Mouse (Mus musculus) liver, embryonic 13.5 days (tissue): ENCODE measurements around the gene Cd6. TPM values are rescaled to one million over a fixed set of nuclear protein-coding genes. Genes with fewer than 3 reads are reported as not detected.

Experiments used
- ATAC-seq: fragments of 200-750 bp; cut with Nextera tagmentation; 2 replicates; pipeline ENCODE4 v1.8.0; 2017; ENCODE audit warnings: low read depth, mild to moderate bottlenecking, moderate number of reproducible peaks, moderate library complexity
- DNase-seq: peaks from one replicate; pipeline ENCODE4 v3.0.0; 2022
- H3K27ac ChIP-seq: fragments of 300-500 bp; sonication (generic); 2 replicates; pipeline ENCODE4 v1.5.1; 2015; ENCODE audit warnings: moderate library complexity, mild to moderate bottlenecking, inconsistent platforms
- H3K27me3 ChIP-seq: fragments of 300-500 bp; sonication (generic); 2 replicates; pipeline ENCODE4 v1.6.1; 2015; ENCODE audit warnings: mild to moderate bottlenecking, inconsistent platforms
- H3K36me3 ChIP-seq: fragments of 300-500 bp; sonication (generic); 2 replicates; pipeline ENCODE4 v1.6.1; 2015; ENCODE audit warnings: mild to moderate bottlenecking, inconsistent platforms
- H3K4me1 ChIP-seq: fragments of 300-500 bp; sonication (generic); replicated peaks from 2 replicates; pipeline ENCODE4 v1.6.1; 2015; ENCODE audit warnings: inconsistent platforms
- H3K4me2 ChIP-seq: fragments of 300-500 bp; sonication (generic); 2 replicates; pipeline ENCODE4 v1.6.1; 2015; ENCODE audit warnings: inconsistent platforms, mild to moderate bottlenecking, moderate library complexity
- H3K4me3 ChIP-seq: fragments of 300-500 bp; sonication (generic); replicated peaks from 2 replicates; pipeline ENCODE4 v1.5.1; 2015; ENCODE audit warnings: mild to moderate bottlenecking, inconsistent platforms
- H3K9ac ChIP-seq: fragments of 300-500 bp; sonication (generic); 2 replicates; pipeline ENCODE4 v1.6.1; 2015; ENCODE audit warnings: mild to moderate bottlenecking, inconsistent platforms
- H3K9me3 ChIP-seq: fragments of 300-500 bp; sonication (generic); replicated peaks from 2 replicates; pipeline ENCODE4 v1.6.1; 2016; ENCODE audit warnings: inconsistent platforms
- WGBS: fragments of 180-500 bp; shearing (Covaris S2); methylation state at CpG from one replicate; pipeline ENCODE4 v1.1.7; 2015; ENCODE audit not compliant: insufficient replicate concordance; 5-methylcytosine and 5-hydroxymethylcytosine counted together
- polyA plus RNA-seq: library from polyadenylated mRNA; unstranded; fragments of >200 nt; fragmentation: Nextera tagmentation; extraction: Ambion mirVana; gene quantifications from 2 replicates; pipeline ENCODE4 v1.2.1, GENCODE M21; 2015

Cd6 gene
- polyA plus RNA-seq, 1 experiment from 2014 or later, result 0.03 TPM

- WGBS, result 35% methylated on average over 2 of the region's 2 CpGs
- Histone ChIP-seq H3K9me3 (no peaks in the 10 kb centered on the region), H3K36me3 (no peaks in the 10 kb centered on the region; the same call in 1 of the 2 replicates), H3K4me3 (no peak overlapping the region), H3K4me1 (no peaks in the 10 kb centered on the region), H3K27ac (no peak overlapping the region), H3K27me3 (0 out of 2 replicates have a peak, but pooled peaks cover 2% of the 10 kb centered on the region), H3K9ac (no peak overlapping the region), H3K4me2 (no peak overlapping the region)
- DNase-seq, result no peak
- ATAC-seq, result no peak
These were observed 26.7 kb upstream of the Cd6 start for GRCm38 (mm10) chr19:10856520-10856919.

GRCm38 (mm10) chr19:10855422-10855821 lies 25.6 kb upstream of the Cd6 start:
- WGBS, result 59% methylated on average over 3 of the region's 3 CpGs
- no peak overlapping the region for H3K27ac ChIP-seq
- H3K36me3 ChIP-seq, result no peaks in the 10 kb centered on the region; the same call in 1 of the 2 replicates
- ATAC-seq (no peak), DNase-seq (no peak)
- no peak overlapping the region for H3K9ac ChIP-seq
- H3K27me3 ChIP-seq, result 0 out of 2 replicates have a peak, but pooled peaks cover 2% of the 10 kb centered on the region
- H3K9me3 ChIP-seq, result no peaks in the 10 kb centered on the region
- H3K4me2 ChIP-seq, result no peak overlapping the region
- H3K4me1 ChIP-seq, result no peaks in the 10 kb centered on the region
- no peak overlapping the region for H3K4me3 ChIP-seq

GRCm38 (mm10) chr19:10847311-10848087 lies 17.6 kb upstream of the Cd6 start:
- DNase-seq (no peak), ATAC-seq (no peak)
- Histone ChIP-seq H3K27me3 (peaks cover 19% of the 10 kb centered on the region), H3K4me2 (no peak overlapping the region), H3K4me3 (no peak overlapping the region), H3K9ac (no peak overlapping the region), H3K27ac (no peak overlapping the region), H3K4me1 (no peaks in the 10 kb centered on the region), H3K36me3 (no peaks in the 10 kb centered on the region), H3K9me3 (no peaks in the 10 kb centered on the region)
- WGBS, result 46% methylated on average over 3 of the region's 3 CpGs

- no peaks in the 10 kb centered on the region for H3K4me1 ChIP-seq
- no peaks in the 10 kb centered on the region for H3K36me3 ChIP-seq
- H3K9ac ChIP-seq, result no peak overlapping the region
- no peak for ATAC-seq
- no peak for DNase-seq
- no peaks in the 10 kb centered on the region for H3K9me3 ChIP-seq
- H3K4me3 ChIP-seq, result no peak overlapping the region
- no peak overlapping the region for H3K27ac ChIP-seq
- no peak overlapping the region for H3K4me2 ChIP-seq
- 64% methylated on average over 7 of the region's 7 CpGs for WGBS
- peaks cover 26% of the 10 kb centered on the region for H3K27me3 ChIP-seq
These were observed 16.3 kb upstream of the Cd6 start for GRCm38 (mm10) chr19:10846150-10846549.

- ATAC-seq, result no peak
- H3K4me2 ChIP-seq, result no peak overlapping the region
- no peaks in the 10 kb centered on the region for H3K4me1 ChIP-seq
- H3K36me3 ChIP-seq, result no peaks in the 10 kb centered on the region
- H3K27me3 ChIP-seq, result peaks cover 28% of the 10 kb centered on the region
- H3K9ac ChIP-seq, result no peak overlapping the region
- no peak for DNase-seq
- H3K27ac ChIP-seq, result no peak overlapping the region
- H3K9me3 ChIP-seq, result no peaks in the 10 kb centered on the region
- H3K4me3 ChIP-seq, result no peak overlapping the region
- 48% methylated on average over 3 of the region's 3 CpGs for WGBS
These were observed 15.6 kb upstream of the Cd6 start for GRCm38 (mm10) chr19:10845454-10845853.

- no peaks in the 10 kb centered on the region for H3K9me3 ChIP-seq
- no peak overlapping the region for H3K27ac ChIP-seq
- no peak overlapping the region for H3K4me3 ChIP-seq
- WGBS, result 75% methylated on average over 5 of the region's 5 CpGs
- ATAC-seq (no peak), DNase-seq (no peak)
- H3K36me3 ChIP-seq, result no peaks in the 10 kb centered on the region
- no peak overlapping the region for H3K4me2 ChIP-seq
- peaks cover 35% of the 10 kb centered on the region for H3K27me3 ChIP-seq
- H3K4me1 ChIP-seq, result no peaks in the 10 kb centered on the region
- no peak overlapping the region for H3K9ac ChIP-seq
These were observed 14.3 kb upstream of the Cd6 start for GRCm38 (mm10) chr19:10844206-10844605.

- H3K27ac ChIP-seq, result no peak overlapping the region
- no peak overlapping the region for H3K9ac ChIP-seq
- H3K27me3 ChIP-seq, result peaks cover 35% of the 10 kb centered on the region
- DNase-seq (no peak), ATAC-seq (no peak)
- H3K36me3 ChIP-seq, result no peaks in the 10 kb centered on the region
- no peaks in the 10 kb centered on the region for H3K4me1 ChIP-seq
- H3K9me3 ChIP-seq, result no peaks in the 10 kb centered on the region
- 35% methylated on average over 24 of the region's 24 CpGs for WGBS
- peak overlapping the region; percentile 16 for H3K4me3 ChIP-seq
- peak overlapping the region; percentile 8; the same call in 1 of the 2 replicates for H3K4me2 ChIP-seq
These were observed 13.1 kb upstream of the Cd6 start for GRCm38 (mm10) chr19:10842914-10843313.

GRCm38 (mm10) chr19:10841721-10842626 lies 12.1 kb upstream of the Cd6 start:
- 0 out of 2 replicates have a peak overlapping the region, but pooled peaks have one; percentile 13 for H3K4me2 ChIP-seq
- H3K27ac ChIP-seq, result 0 out of 2 replicates have a peak overlapping the region, but pooled peaks have one; percentile 7
- H3K36me3 ChIP-seq, result no peaks in the 10 kb centered on the region
- no peak overlapping the region for H3K9ac ChIP-seq
- DNase-seq (no peak), ATAC-seq (0 out of 2 replicates have a peak, but pooled peaks have one; percentile 20)
- peaks cover 35% of the 10 kb centered on the region for H3K27me3 ChIP-seq
- H3K9me3 ChIP-seq, result no peaks in the 10 kb centered on the region
- no peak overlapping the region for H3K4me3 ChIP-seq
- H3K4me1 ChIP-seq, result no peaks in the 10 kb centered on the region
- 17% methylated on average over 16 of the region's 16 CpGs for WGBS

GRCm38 (mm10) chr19:10839010-10839892 lies 9.4 kb upstream of the Cd6 start, which contains the start of gene Slc15a3:
Gene Slc15a3 (plus strand): TSS chr19:10839727.
- no peaks in the 10 kb centered on the region for H3K4me1 ChIP-seq
- no peak within 1 kb of the TSS for H3K9ac ChIP-seq
- H3K4me3 ChIP-seq, result no peak within 1 kb of the TSS
- H3K27me3 ChIP-seq, result peaks cover 29% of the 10 kb centered on the region
- no peak within 1 kb of the TSS for H3K4me2 ChIP-seq
- H3K9me3 ChIP-seq, result no peaks in the 10 kb centered on the region
- no peak for ATAC-seq
- WGBS, result 47% methylated on average over 15 of the region's 15 CpGs
- no peak within 1 kb of the TSS for H3K27ac ChIP-seq
- no peak for DNase-seq
- H3K36me3 ChIP-seq, result no peaks in the 10 kb centered on the region

- Histone ChIP-seq H3K27ac (no peak overlapping the region), H3K36me3 (no peaks in the 10 kb centered on the region), H3K4me2 (no peak overlapping the region), H3K4me3 (no peak overlapping the region), H3K4me1 (no peaks in the 10 kb centered on the region), H3K9me3 (no peaks in the 10 kb centered on the region), H3K9ac (no peak overlapping the region), H3K27me3 (peaks cover 9% of the 10 kb centered on the region; the same call in 1 of the 2 replicates)
- 32% methylated on average over 3 of the region's 3 CpGs for WGBS
- DNase-seq (no peak), ATAC-seq (no peak)
These were observed 5.8 kb upstream of the Cd6 start for GRCm38 (mm10) chr19:10835671-10836070.
